Mouse (Mus musculus) ES-Bruce4 (cell line): ENCODE measurements around the gene Rsph6a.

Source experiments
- CTCF ChIP-seq: IDR thresholded peaks from one replicate; pipeline ENCODE4 v1.8.1; 2011; ENCODE audit warnings: low read depth, low read length
- EP300 ChIP-seq: IDR thresholded peaks from 2 replicates; pipeline ENCODE4 v1.6.1; 2011; ENCODE audit warnings: low read depth, low read length; ENCODE audit not compliant: insufficient read depth

- no peak for TF ChIP-seq EP300
- TF ChIP-seq CTCF = no peak
These were observed 8.0 kb upstream of the Rsph6a start for GRCm38 (mm10) chr7:19046286-19047069.
